Mouse (Mus musculus) liver, adult 2 months (tissue): ENCODE data around the gene Tex9.

ENCODE experiments used
- CTCF ChIP-seq: fragments of 200-500 bp; IDR thresholded peaks from 2 replicates; pipeline ENCODE4 v1.5.1; 2011; ENCODE audit warnings: low read depth, low read length, control low read depth
- POLR2A ChIP-seq: fragments of 200-500 bp; IDR thresholded peaks from 2 replicates; pipeline ENCODE4 v1.6.1; 2011; ENCODE audit warnings: low read length, control low read depth; ENCODE audit not compliant: insufficient read depth; ENCODE audit errors: extremely low read depth

DNA sequence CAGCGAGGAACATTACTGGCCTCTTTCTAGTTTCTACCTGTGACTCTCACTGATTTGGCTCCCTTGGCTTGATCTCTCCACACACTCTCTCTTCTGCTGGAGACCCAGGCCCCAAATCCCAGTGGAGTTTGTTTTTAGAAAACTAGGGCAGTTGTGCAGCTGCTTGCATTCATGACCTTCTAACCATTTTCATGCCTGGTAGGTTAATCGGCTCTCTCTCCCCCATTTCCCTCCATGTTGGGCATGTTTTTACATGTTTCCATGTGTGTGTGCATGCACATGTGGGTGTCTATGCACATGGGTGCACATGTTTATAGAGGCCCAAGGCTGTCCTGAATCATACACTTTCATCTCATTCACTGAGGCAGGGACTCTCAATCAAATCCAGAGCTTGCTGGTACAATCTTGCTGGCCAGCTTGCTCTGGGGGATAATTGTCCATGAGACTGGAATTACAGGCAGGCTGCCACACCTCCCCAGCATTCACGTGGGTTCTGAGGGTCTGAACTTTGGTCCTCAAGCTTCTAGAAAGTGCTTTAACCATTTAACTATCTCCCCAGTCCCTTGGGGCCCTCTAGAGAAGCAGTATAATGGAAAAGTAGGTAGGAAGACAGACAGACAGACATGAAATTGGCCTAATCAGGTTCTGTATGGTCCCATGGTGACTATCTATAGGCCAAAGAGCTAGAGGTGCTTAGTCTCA lies 2.1 kb upstream of the Tex9 start:
- TF ChIP-seq POLR2A, result no peak
- no peak for TF ChIP-seq CTCF
